Mouse (Mus musculus): ENCODE results near the gene Tmem165.

DNA sequence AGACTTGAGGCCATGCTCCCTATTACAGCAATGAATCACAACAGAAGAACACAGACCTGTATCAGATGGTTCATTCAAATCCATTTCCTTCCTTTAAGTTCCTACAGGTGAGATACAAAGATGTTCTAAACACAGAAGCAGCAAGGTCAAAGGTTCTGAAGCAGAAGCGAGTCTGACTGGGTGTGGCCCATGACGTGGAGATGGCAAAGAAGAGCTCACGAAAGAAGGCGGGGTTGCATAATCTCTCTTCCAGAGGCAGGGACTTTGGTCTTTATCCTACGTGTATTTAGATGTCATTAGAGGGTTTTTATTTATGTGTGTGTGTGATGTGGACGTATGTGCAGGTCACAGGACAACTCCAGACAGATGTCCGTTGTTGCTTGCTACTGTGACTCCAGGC lies 6.0 kb upstream of the Tmem165 start:
- TF ChIP-seq POLR2A (IDR thresholded peaks at IDR 0.05; ENCODE audit: insufficient read depth, low read depth, low read length), result no peak
- TF ChIP-seq CTCF (IDR thresholded peaks at IDR 0.05; ENCODE audit: insufficient read depth, low read depth, low read length), result no peak
